Mouse (Mus musculus): Measurements from ENCODE around the gene Gtpbp8. TPM values are rescaled to one million over a fixed set of nuclear protein-coding genes. Genes with fewer than 3 reads are reported as not detected.

Gtpbp8 gene
- polyA plus RNA-seq, 1 experiment from 2014 or later: 18.2 TPM

- ChIA-PET CTCF (interaction anchor here (0.9 to 1.5 kb wide), 4 partner anchors 8 to 209 kb away, joined by 3 to 6 read pairs (median 4); no protein-coding TSS in a partner anchor), POLR2A (no interaction called here)
- no peak for DNase-seq (ENCODE audit: low read depth, low spot score)
- H3K27me3 ChIP-seq: peaks cover 7% of the 10 kb centered on the region
- in situ Hi-C loops (cut with MboI; ENCODE audit: low pct_unique_long_range_greater_than_20kb): no loop called here
- ATAC-seq: no peak
- no peak for TF ChIP-seq CTCF (IDR thresholded peaks at IDR 0.05)
Observed at GRCm38 (mm10) chr16:44692541-44692940, 53.6 kb downstream of the Gtpbp8 start.

- in situ Hi-C loops (cut with MboI; ENCODE audit: low pct_unique_long_range_greater_than_20kb): no loop called here
- TF ChIP-seq CTCF (IDR thresholded peaks at IDR 0.05): no peak
- no peaks in the 10 kb centered on the region for H3K27me3 ChIP-seq
- ChIA-PET POLR2A (no interaction called here), CTCF (interaction anchor here (1.0 kb wide), 1 partner anchor 153 kb away, joined by 3 read pairs; no protein-coding TSS in a partner anchor)
- DNase-seq (ENCODE audit: low read depth, low spot score) (no peak), ATAC-seq (no peak)
Observed at GRCm38 (mm10) chr16:44691561-44692141, 54.5 kb downstream of the Gtpbp8 start.

- no peak for TF ChIP-seq CTCF (IDR thresholded peaks at IDR 0.05)
- POLR2A ChIA-PET: no interaction called here
- CTCF ChIA-PET: no interaction called here
- in situ Hi-C loops (cut with MboI; ENCODE audit: low pct_unique_long_range_greater_than_20kb): no loop called here
- H3K27me3 ChIP-seq: no peaks in the 10 kb centered on the region
- ATAC-seq (no peak), DNase-seq (ENCODE audit: low read depth, low spot score) (no peak)
Observed at GRCm38 (mm10) chr16:44691066-44691465, 55.1 kb downstream of the Gtpbp8 start.

GRCm38 (mm10) chr16:44690501-44690900, 55.7 kb downstream of the Gtpbp8 start:
- in situ Hi-C loops (cut with MboI; ENCODE audit: low pct_unique_long_range_greater_than_20kb): no loop called here
- ChIA-PET CTCF (no interaction called here), POLR2A (no interaction called here)
- TF ChIP-seq CTCF (IDR thresholded peaks at IDR 0.05): no peak
- ATAC-seq (no peak), DNase-seq (ENCODE audit: low read depth, low spot score) (no peak)
- H3K27me3 ChIP-seq: no peaks in the 10 kb centered on the region

- no peak for TF ChIP-seq CTCF (IDR thresholded peaks at IDR 0.05)
- CTCF ChIA-PET: no interaction called here
- in situ Hi-C loops (cut with MboI; ENCODE audit: low pct_unique_long_range_greater_than_20kb): no loop called here
- ATAC-seq (no peak), DNase-seq (ENCODE audit: low read depth, low spot score) (no peak)
- H3K27me3 ChIP-seq: no peaks in the 10 kb centered on the region
- POLR2A ChIA-PET: interaction anchor here (1.4 kb wide), 1 partner anchor 9 kb away, joined by 3 read pairs; no protein-coding TSS in a partner anchor
Observed at GRCm38 (mm10) chr16:44688507-44688906, 57.7 kb downstream of the Gtpbp8 start.

- DNase-seq (ENCODE audit: low read depth, low spot score) (no peak), ATAC-seq (no peak)
- TF ChIP-seq CTCF (IDR thresholded peaks at IDR 0.05): no peak
- in situ Hi-C loops (cut with MboI; ENCODE audit: low pct_unique_long_range_greater_than_20kb): no loop called here
- H3K27me3 ChIP-seq: no peaks in the 10 kb centered on the region
- POLR2A ChIA-PET: interaction anchor here (1.4 kb wide), 1 partner anchor 9 kb away, joined by 3 read pairs; no protein-coding TSS in a partner anchor
- CTCF ChIA-PET: no interaction called here
Observed at GRCm38 (mm10) chr16:44687719-44688420, 58.3 kb downstream of the Gtpbp8 start.

- in situ Hi-C loops (cut with MboI; ENCODE audit: low pct_unique_long_range_greater_than_20kb): no loop called here
- no peak for TF ChIP-seq CTCF (IDR thresholded peaks at IDR 0.05)
Observed at GRCm38 (mm10) chr16:44686991-44687718, 59.0 kb downstream of the Gtpbp8 start.

More at GRCm38 (mm10) chr16:44686991-44687718, 59.0 kb downstream of the Gtpbp8 start:
- no peak for ATAC-seq
- no peak for DNase-seq (ENCODE audit: low read depth, low spot score)
- ChIA-PET POLR2A (no interaction called here), CTCF (no interaction called here)
- H3K27me3 ChIP-seq: no peaks in the 10 kb centered on the region

Other genes with a start within 250 kb of the Gtpbp8 start
- gene Boc, start 187.5 kb downstream of the Gtpbp8 start, polyA plus RNA-seq (2021): 13.8 TPM
- gene Nepro, start 22.1 kb downstream of the Gtpbp8 start, polyA plus RNA-seq (2021): 12.2 TPM
- gene Cd200r1, start 19.4 kb upstream of the Gtpbp8 start, polyA plus RNA-seq (2021): 0.06 TPM
- not detected for gene Cd200r4, start 65.4 kb upstream of the Gtpbp8 start, polyA plus RNA-seq (2021)
- gene Cd200r2, start 120.7 kb upstream of the Gtpbp8 start, polyA plus RNA-seq (2021): not detected
- not detected for gene Cd200r3, start 197.3 kb upstream of the Gtpbp8 start, polyA plus RNA-seq (2021)

Data from Patski (cell line).